Mouse (Mus musculus) myocyte (in vitro differentiated cells): Measurements from ENCODE around the gene Zbtb1.

Source experiments
- MAX ChIP-seq: IDR thresholded peaks from one replicate; pipeline ENCODE4 v1.6.1; 2011; ENCODE audit warnings: low read depth, mild to moderate bottlenecking, control low read depth
- MYOD1 ChIP-seq, 3 experiments: IDR thresholded peaks; one replicate each; pipeline ENCODE4 v1.6.1; 2011; ENCODE audit warnings: control low read depth in 2 of 3, low read depth in 2 of 3, mild to moderate bottlenecking in 2 of 3, moderate library complexity in 1 of 3; ENCODE audit not compliant: insufficient read length in 2 of 3, control insufficient read depth in 1 of 3
- MYOG ChIP-seq, 3 experiments: IDR thresholded peaks; one replicate each; pipeline ENCODE4 v1.6.1; 2011; ENCODE audit warnings: control low read depth in 2 of 3, low read depth in 2 of 3, mild to moderate bottlenecking in 2 of 3; ENCODE audit not compliant: insufficient read length in 2 of 3, control insufficient read depth in 1 of 3, insufficient read depth in 1 of 3
- POLR2A ChIP-seq: IDR thresholded peaks from one replicate; pipeline ENCODE4 v1.6.1; 2011; ENCODE audit warnings: low read depth, mild to moderate bottlenecking, control low read depth, moderate library complexity; ENCODE audit not compliant: insufficient read length
- POLR2AphosphoS2 ChIP-seq: IDR thresholded peaks from one replicate; pipeline ENCODE4 v1.6.1; 2011; ENCODE audit warnings: low read depth, control low read depth; ENCODE audit not compliant: insufficient read length
- TCF12 ChIP-seq: IDR thresholded peaks from one replicate; pipeline ENCODE4 v1.6.1; 2011; ENCODE audit warnings: mild to moderate bottlenecking, control low read depth; ENCODE audit not compliant: poor library complexity, insufficient read depth, severe bottlenecking

DNA sequence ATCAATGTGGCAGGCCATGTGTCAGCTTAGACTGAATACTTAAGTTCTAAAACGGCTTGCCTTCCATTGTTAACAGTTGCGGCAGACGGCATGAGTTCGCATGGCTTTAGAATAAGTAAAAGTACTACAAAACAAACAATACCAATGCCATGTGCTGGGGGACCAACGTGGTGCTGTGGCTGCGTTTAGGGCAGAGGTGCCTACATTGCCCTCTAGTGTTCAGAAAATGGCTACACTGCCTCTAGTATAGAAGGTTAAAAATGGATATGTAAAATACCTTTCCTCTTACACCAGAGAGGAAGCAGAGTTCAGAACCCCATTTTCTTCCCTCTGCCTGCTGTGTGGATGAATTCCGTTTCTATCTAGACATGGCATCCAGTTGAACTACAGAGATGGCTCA, 6.6 kb downstream of the Zbtb1 start:
- no peak for TF ChIP-seq MYOD1 (IDR thresholded peaks at IDR 0.05; ENCODE audit: control insufficient read depth in 1 of 3, insufficient read length in 2 of 3, low read depth in 2 of 3)
- no peak for TF ChIP-seq TCF12
- TF ChIP-seq POLR2A = no peak
- TF ChIP-seq MYOG (IDR thresholded peaks at IDR 0.05; ENCODE audit: control insufficient read depth in 1 of 3, insufficient read depth in 1 of 3, insufficient read length in 2 of 3, low read depth in 2 of 3) = no peak
- TF ChIP-seq MAX = no peak
- no peak for TF ChIP-seq POLR2AphosphoS2
